In the genomic region with DNA sequence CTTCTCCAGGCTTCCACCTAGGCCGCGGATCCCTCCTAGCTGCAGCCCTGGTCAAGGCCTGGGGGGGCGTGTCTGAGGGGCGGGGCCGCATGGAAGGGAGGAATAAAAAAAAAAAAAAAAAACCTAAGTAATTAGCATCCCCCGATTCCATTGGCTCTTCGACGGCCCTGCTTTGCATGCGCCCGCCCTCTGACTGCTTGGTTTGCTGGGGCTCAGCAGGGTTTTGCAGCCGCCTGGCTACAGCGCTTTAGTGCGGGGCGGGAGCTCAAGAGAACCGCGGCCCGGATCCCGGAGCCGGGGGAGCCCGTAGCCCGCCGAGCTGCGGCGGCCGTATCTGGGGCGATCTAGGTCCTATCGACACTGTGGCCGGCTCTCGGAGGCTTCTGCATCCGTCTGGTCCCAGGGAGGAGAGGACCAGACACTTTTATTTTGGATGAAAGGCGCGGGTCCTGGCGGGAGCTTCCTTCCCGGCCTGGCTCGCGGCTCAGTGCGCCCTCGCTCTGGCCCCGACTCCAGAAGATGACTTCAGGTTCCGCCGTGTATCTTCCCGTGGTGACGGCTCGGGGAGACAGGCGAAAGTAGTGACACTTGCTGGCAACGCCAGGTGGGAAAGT, we compare ENCODE assay signal across 8 mouse cellular contexts. TPM values are rescaled to one million over a fixed set of nuclear protein-coding genes. Genes with fewer than 3 reads are reported as not detected.
DNase-seq lines count a peak whose midpoint lies in the region; ATAC-seq lines count a peak whose summit lies in the region.

A gene (plus strand): TSS at position 210 of the 614 bp plus-strand sequence.

- ATAC-seq in common myeloid progenitor, adult 5-6 weeks (replicated peaks; ENCODE audit: low read depth, poor library complexity, severe bottlenecking): peak; percentile 89
- ATAC-seq in megakaryocyte, adult 5-6 weeks (ENCODE audit: poor library complexity, severe bottlenecking): peak; percentile 90

- DNase-seq in ZHBTc4 (ENCODE audit: low read depth, low spot score): peak; percentile 98
- DNase-seq in gastrocnemius, postnatal 10 days: peak; percentile 89
- DNase-seq in induced T-regulatory cell, adult 2 months (ENCODE audit: low read depth): peak; percentile 87
- DNase-seq in left cerebral cortex, adult 8-10 months (ENCODE audit: low spot score in 2 of 2): peak; percentile 60 to 79
- DNase-seq in right cerebral cortex, adult 2 months (ENCODE audit: low spot score in 2 of 2): peak; percentile 74 to 78
- peak; percentile 55 for DNase-seq in urinary bladder, postnatal 10 days (ENCODE audit: low spot score)

RNA-seq across cellular contexts. Expression of the gene that starts here (rescaled TPM):
- 2.2 and 3.3 TPM in 2 replicates for total RNA-seq in common myeloid progenitor, adult 5-6 weeks (2017)
- 1 to 10 TPM; 1.2 to 1.9 TPM for total RNA-seq in gastrocnemius, postnatal 10 days (2021)
- 10 to 100 TPM; 21.3 to 31.7 (median 27.6) TPM for total RNA-seq in left cerebral cortex, adult 8-10 months (2022)
- 0.67 and 2.7 TPM in 2 replicates for total RNA-seq in megakaryocyte, adult 5-6 weeks (2015)
- 0.37 and 0.40 TPM in 2 replicates for total RNA-seq in megakaryocyte, adult 5-6 weeks (2017)

Comparison
In these comparisons a context has a peak if more than half of its experiments do, and no peak if none do; other contexts are left out.
1. Peak in every context shown above with its lines: DNase-seq and ATAC-seq.